Mouse (Mus musculus): ENCODE measurements around the gene Vim. TPM values are rescaled to one million over a fixed set of nuclear protein-coding genes. Genes with fewer than 3 reads are reported as not detected.
A peak's percentile ranks its signal among the peaks of the same experiment; 100 is the strongest.

Vim gene
- polyA plus RNA-seq, 1 experiment from 2014 or later: 912 TPM

GRCm38 (mm10) chr2:13543519-13544124, 30.1 kb upstream of the Vim start:
- Histone ChIP-seq H3K36me3 (no peaks in the 10 kb centered on the region), H3K4me3 (peak overlapping the region; percentile 63), H3K9ac (peak overlapping the region; percentile 78), H3K9me3 (replicated peaks) (no peaks in the 10 kb centered on the region), H3K4me1 (replicated peaks) (0 out of 2 replicates have a peak, but pooled peaks cover 2% of the 10 kb centered on the region), H3K27ac (ENCODE audit: poor library complexity, severe bottlenecking) (peak overlapping the region; percentile 91), H3K27me3 (replicated peaks) (no peaks in the 10 kb centered on the region), H3K4me2 (peak overlapping the region; percentile 70)
- 60% methylated on average over 8 of the region's 8 CpGs for WGBS
- peak; percentile 13; the same call in 1 of the 2 replicates for ATAC-seq (ENCODE audit: insufficient number of reproducible peaks, low FRiP score)

- Histone ChIP-seq H3K4me2 (peak within 1 kb of the TSS; percentile 70), H3K4me3 (peak within 1 kb of the TSS; percentile 63), H3K27ac (ENCODE audit: poor library complexity, severe bottlenecking) (peak within 1 kb of the TSS; percentile 91), H3K9me3 (replicated peaks) (no peaks in the 10 kb centered on the region), H3K9ac (peak within 1 kb of the TSS; percentile 78), H3K36me3 (no peaks in the 10 kb centered on the region), H3K4me1 (replicated peaks) (0 out of 2 replicates have a peak, but pooled peaks cover 2% of the 10 kb centered on the region), H3K27me3 (replicated peaks) (no peaks in the 10 kb centered on the region)
- ATAC-seq (ENCODE audit: insufficient number of reproducible peaks, low FRiP score): peak; percentile 100
- WGBS: under 1% methylated on average over 39 of the region's 39 CpGs
Observed at GRCm38 (mm10) chr2:13544193-13544824, 29.4 kb upstream of the Vim start, which contains the start of gene Trdmt1. TSS of gene Trdmt1 (minus strand) at chr2:13544668.

GRCm38 (mm10) chr2:13548749-13549148, 25.0 kb upstream of the Vim start:
- peaks cover under 1% of the 10 kb centered on the region; the same call in 1 of the 2 replicates for H3K4me1 ChIP-seq (replicated peaks)
- H3K4me2 ChIP-seq: no peak overlapping the region
- H3K9me3 ChIP-seq (replicated peaks): no peaks in the 10 kb centered on the region
- no peak overlapping the region for H3K27ac ChIP-seq (ENCODE audit: poor library complexity, severe bottlenecking)
- no peak overlapping the region for H3K9ac ChIP-seq
- ATAC-seq (ENCODE audit: insufficient number of reproducible peaks, low FRiP score): no peak
- H3K27me3 ChIP-seq (replicated peaks): no peaks in the 10 kb centered on the region
- 68% methylated on average over 3 of the region's 3 CpGs for WGBS
- no peak overlapping the region for H3K4me3 ChIP-seq
- H3K36me3 ChIP-seq: no peaks in the 10 kb centered on the region

- H3K9me3 ChIP-seq (replicated peaks): no peaks in the 10 kb centered on the region
- no peak overlapping the region; the same call in 1 of the 2 replicates for H3K4me2 ChIP-seq
- peaks cover 26% of the 10 kb centered on the region for H3K4me1 ChIP-seq (replicated peaks)
- H3K4me3 ChIP-seq: no peak overlapping the region
- H3K27ac ChIP-seq (ENCODE audit: poor library complexity, severe bottlenecking): no peak overlapping the region
- no peak overlapping the region for H3K9ac ChIP-seq
- no peaks in the 10 kb centered on the region for H3K36me3 ChIP-seq
- ATAC-seq (ENCODE audit: insufficient number of reproducible peaks, low FRiP score): no peak
- no peaks in the 10 kb centered on the region for H3K27me3 ChIP-seq (replicated peaks)
- WGBS: 43% methylated on average over 2 of the region's 2 CpGs
Observed at GRCm38 (mm10) chr2:13553966-13554365, 19.8 kb upstream of the Vim start.

- no peak overlapping the region for H3K4me2 ChIP-seq
- no peak overlapping the region for H3K9ac ChIP-seq
- no peaks in the 10 kb centered on the region for H3K9me3 ChIP-seq (replicated peaks)
- peaks cover 26% of the 10 kb centered on the region for H3K4me1 ChIP-seq (replicated peaks)
- no peak for ATAC-seq (ENCODE audit: insufficient number of reproducible peaks, low FRiP score)
- no peaks in the 10 kb centered on the region for H3K36me3 ChIP-seq
- H3K27ac ChIP-seq (ENCODE audit: poor library complexity, severe bottlenecking): no peak overlapping the region
- no peak overlapping the region for H3K4me3 ChIP-seq
- no peaks in the 10 kb centered on the region for H3K27me3 ChIP-seq (replicated peaks)
Observed at GRCm38 (mm10) chr2:13556239-13556638, 17.5 kb upstream of the Vim start.

- Histone ChIP-seq H3K4me2 (no peak overlapping the region), H3K4me1 (replicated peaks) (peaks cover 26% of the 10 kb centered on the region), H3K27ac (ENCODE audit: poor library complexity, severe bottlenecking) (no peak overlapping the region), H3K9me3 (replicated peaks) (no peaks in the 10 kb centered on the region), H3K36me3 (no peaks in the 10 kb centered on the region), H3K4me3 (no peak overlapping the region), H3K27me3 (replicated peaks) (no peaks in the 10 kb centered on the region), H3K9ac (no peak overlapping the region)
- no peak for ATAC-seq (ENCODE audit: insufficient number of reproducible peaks, low FRiP score)
- 60% methylated on average over 9 of the region's 9 CpGs for WGBS
Observed at GRCm38 (mm10) chr2:13557145-13558030, 16.3 kb upstream of the Vim start.

- Histone ChIP-seq H3K27ac (ENCODE audit: poor library complexity, severe bottlenecking) (no peak overlapping the region), H3K4me3 (no peak overlapping the region), H3K27me3 (replicated peaks) (no peaks in the 10 kb centered on the region), H3K36me3 (no peaks in the 10 kb centered on the region), H3K4me1 (replicated peaks) (peaks cover 26% of the 10 kb centered on the region), H3K9me3 (replicated peaks) (no peaks in the 10 kb centered on the region), H3K4me2 (no peak overlapping the region), H3K9ac (no peak overlapping the region)
- no peak for ATAC-seq (ENCODE audit: insufficient number of reproducible peaks, low FRiP score)
- 34% methylated on average over 5 of the region's 5 CpGs for WGBS
Observed at GRCm38 (mm10) chr2:13558607-13559262, 15.0 kb upstream of the Vim start.

GRCm38 (mm10) chr2:13559303-13559702, 14.4 kb upstream of the Vim start:
- Histone ChIP-seq H3K9me3 (replicated peaks) (no peaks in the 10 kb centered on the region), H3K4me3 (no peak overlapping the region), H3K27ac (ENCODE audit: poor library complexity, severe bottlenecking) (no peak overlapping the region), H3K36me3 (no peaks in the 10 kb centered on the region), H3K27me3 (replicated peaks) (no peaks in the 10 kb centered on the region), H3K9ac (no peak overlapping the region), H3K4me1 (replicated peaks) (peaks cover 22% of the 10 kb centered on the region), H3K4me2 (no peak overlapping the region)
- no peak for ATAC-seq (ENCODE audit: insufficient number of reproducible peaks, low FRiP score)
- WGBS: 64% methylated on average over 5 of the region's 5 CpGs

- Histone ChIP-seq H3K27ac (ENCODE audit: poor library complexity, severe bottlenecking) (no peak overlapping the region), H3K4me1 (replicated peaks) (peaks cover 20% of the 10 kb centered on the region), H3K9me3 (replicated peaks) (no peaks in the 10 kb centered on the region), H3K4me3 (no peak overlapping the region), H3K9ac (no peak overlapping the region), H3K36me3 (no peaks in the 10 kb centered on the region), H3K27me3 (replicated peaks) (no peaks in the 10 kb centered on the region), H3K4me2 (no peak overlapping the region)
- WGBS: 77% methylated on average over 5 of the region's 5 CpGs
- no peak for ATAC-seq (ENCODE audit: insufficient number of reproducible peaks, low FRiP score)
Observed at GRCm38 (mm10) chr2:13559729-13560128, 14.0 kb upstream of the Vim start.

GRCm38 (mm10) chr2:13560396-13560795, 13.3 kb upstream of the Vim start:
- Histone ChIP-seq H3K27me3 (replicated peaks) (no peaks in the 10 kb centered on the region), H3K9ac (no peak overlapping the region), H3K4me1 (replicated peaks) (peaks cover 20% of the 10 kb centered on the region), H3K36me3 (no peaks in the 10 kb centered on the region), H3K4me2 (no peak overlapping the region), H3K27ac (ENCODE audit: poor library complexity, severe bottlenecking) (no peak overlapping the region), H3K9me3 (replicated peaks) (no peaks in the 10 kb centered on the region), H3K4me3 (no peak overlapping the region)
- 58% methylated on average over 2 of the region's 2 CpGs for WGBS
- ATAC-seq (ENCODE audit: insufficient number of reproducible peaks, low FRiP score): no peak

GRCm38 (mm10) chr2:13570122-13570521, 3.6 kb upstream of the Vim start:
- Histone ChIP-seq H3K4me1 (replicated peaks) (peaks cover 12% of the 10 kb centered on the region), H3K36me3 (no peaks in the 10 kb centered on the region), H3K27me3 (replicated peaks) (no peaks in the 10 kb centered on the region), H3K4me3 (no peak overlapping the region), H3K4me2 (no peak overlapping the region), H3K9ac (no peak overlapping the region), H3K9me3 (replicated peaks) (no peaks in the 10 kb centered on the region), H3K27ac (ENCODE audit: poor library complexity, severe bottlenecking) (no peak overlapping the region)
- 71% methylated on average over 2 of the region's 2 CpGs for WGBS
- ATAC-seq (ENCODE audit: insufficient number of reproducible peaks, low FRiP score): no peak
